Mouse (Mus musculus): ENCODE measurements around the gene Trak2. TPM values are rescaled to one million over a fixed set of nuclear protein-coding genes. Genes with fewer than 3 reads are reported as not detected.
A peak's percentile ranks its signal among the peaks of the same experiment; 100 is the strongest.
"Not testable (repeated sequence)": the region's sequence is repeated elsewhere in the genome, so short reads cannot be mapped to it uniquely, and the experiment has no call there.

Trak2 gene
- total RNA-seq, 2 experiments from 2014 or later: 167 to 173 TPM

GRCm38 (mm10) chr1:58953686-58954434 is 19.4 kb downstream of the Trak2 start:
- no peak for DNase-seq

GRCm38 (mm10) chr1:58952997-58953396 is 20.2 kb downstream of the Trak2 start:
- no peak for DNase-seq

DNA sequence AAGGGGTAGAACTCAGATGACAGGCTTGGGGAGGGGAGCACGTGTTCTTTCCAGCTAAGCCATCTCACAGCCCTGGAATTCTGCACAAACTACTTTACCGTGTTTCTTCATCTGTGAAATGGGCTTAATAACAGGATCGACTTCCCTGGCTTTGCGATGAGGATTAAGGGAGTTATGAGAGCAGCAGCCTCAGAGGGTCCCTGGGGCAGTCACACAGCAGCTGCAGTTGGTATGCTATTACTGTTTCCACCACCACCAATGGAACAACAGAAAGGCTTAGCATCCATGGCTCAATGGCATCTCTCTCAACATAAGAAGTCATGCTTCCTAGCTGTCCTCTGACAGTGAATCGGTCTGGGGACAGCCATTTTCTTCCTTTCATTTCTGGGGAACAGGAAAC is 20.7 kb downstream of the Trak2 start:
- no peak for DNase-seq

- no peak for DNase-seq
Observed at GRCm38 (mm10) chr1:58951841-58952240, 21.4 kb downstream of the Trak2 start.

DNA sequence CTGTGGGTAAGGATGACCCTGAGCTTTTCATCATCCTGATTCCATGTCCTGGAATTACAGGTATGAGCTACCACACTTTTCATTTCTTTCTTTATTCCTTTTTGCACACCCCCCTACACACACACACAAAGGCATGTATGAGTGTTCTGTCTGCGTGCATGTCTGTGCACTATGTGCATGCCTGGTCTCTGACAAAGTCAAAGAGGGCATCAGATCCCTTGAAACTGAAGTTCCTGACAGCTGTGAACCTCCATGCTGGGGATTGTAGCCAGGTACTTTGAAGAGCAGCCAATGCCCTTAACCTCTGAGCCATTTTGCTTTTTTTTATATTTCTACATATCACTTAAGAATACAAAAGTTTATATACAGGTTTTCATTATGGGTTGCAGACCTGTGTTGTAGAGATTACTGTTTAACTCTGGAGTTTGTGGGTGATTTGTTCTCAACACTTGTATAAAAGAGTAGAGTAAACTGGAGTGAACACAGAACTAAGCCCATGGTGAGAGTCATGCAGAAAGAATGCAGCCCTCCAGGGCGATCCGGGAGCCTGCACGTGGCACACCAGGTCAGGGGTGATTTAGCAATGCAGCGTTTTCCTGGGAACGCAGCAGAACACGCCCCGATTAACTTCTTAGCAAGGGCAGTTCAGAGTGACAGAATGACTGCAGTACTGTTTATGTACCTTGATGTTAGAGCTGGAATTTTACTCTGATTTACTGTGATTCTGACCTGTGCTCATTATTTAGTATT is 22.2 kb downstream of the Trak2 start:
- no peak for DNase-seq

GRCm38 (mm10) chr1:58949561-58950106 is 23.6 kb downstream of the Trak2 start:
- no peak for DNase-seq

DNA sequence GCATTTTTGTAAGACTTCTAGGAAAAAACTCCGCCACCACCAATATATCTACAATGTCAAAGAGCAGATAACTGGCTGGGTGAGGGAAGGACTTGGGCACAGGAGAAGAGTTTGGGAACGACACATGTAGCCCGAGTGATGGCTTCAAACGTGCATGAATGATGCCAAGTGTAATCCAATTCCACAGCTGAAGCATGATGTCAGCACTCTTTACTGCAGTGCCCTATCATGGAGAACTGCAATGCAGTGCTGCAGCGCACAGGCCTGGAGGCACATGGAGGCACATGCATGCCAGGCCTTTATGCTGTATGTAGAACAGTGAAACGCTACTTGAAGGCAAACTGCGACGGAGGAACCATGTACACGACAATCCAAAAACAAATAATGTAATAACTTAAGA is 26.5 kb downstream of the Trak2 start:
- DNase-seq: no peak

DNA sequence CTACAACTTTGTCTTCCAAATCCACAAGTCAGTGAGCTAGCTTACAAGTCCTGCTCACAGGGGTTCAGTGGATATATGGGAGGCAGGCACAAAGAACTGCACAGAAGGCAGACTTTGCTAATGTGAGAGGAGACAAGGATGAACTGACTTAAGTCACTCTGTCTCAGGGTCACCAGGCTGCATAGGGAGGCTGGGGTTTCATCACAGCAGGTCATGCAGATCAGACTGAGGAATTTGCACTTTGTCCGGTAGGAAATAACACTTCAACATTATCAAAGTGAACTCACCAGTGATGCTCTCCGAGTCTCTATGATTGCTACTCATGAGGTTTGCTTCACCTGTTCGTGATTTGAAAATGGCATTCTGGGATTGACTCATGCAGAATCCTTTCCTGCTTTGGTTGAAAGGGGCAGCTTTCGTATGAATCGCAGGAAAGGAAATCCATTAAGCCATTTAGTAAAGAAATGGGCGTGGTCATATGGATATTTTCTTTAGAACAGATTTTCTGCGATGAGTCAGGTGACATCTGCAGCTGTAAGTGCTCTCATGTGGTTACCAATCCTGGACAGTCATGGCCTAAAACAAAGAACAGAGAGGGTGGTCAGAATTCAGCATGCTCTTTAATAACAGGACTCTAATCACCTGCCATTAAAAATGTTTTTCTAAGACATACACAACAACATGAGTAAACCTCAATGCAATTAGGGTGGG is 27.1 kb downstream of the Trak2 start:
- DNase-seq: no peak

- no peak for DNase-seq
Observed at GRCm38 (mm10) chr1:58945523-58945922, 27.7 kb downstream of the Trak2 start.

DNA sequence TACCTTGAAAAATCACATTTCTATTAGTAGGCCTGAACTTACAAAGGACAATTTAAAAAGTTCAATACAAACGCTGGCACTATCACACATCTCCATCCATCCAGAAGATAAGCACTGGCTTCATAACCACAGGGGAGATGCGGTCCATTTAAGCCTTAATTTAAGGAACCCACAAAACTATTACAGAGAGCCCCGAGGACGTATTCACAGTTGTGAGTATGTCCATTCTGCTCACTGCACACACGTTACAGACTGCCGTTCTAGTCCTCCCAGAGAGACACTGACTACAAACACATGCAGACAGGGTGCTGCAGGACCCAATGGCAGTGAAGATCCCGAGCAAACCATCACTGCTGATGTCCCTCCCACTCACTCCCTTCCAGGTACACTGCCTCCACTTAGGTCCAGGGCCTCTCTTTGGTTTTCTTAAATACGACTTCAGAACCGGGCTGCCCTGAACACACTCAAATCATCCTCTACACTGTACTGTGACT is 35.6 kb downstream of the Trak2 start:
- no peak for DNase-seq

DNA sequence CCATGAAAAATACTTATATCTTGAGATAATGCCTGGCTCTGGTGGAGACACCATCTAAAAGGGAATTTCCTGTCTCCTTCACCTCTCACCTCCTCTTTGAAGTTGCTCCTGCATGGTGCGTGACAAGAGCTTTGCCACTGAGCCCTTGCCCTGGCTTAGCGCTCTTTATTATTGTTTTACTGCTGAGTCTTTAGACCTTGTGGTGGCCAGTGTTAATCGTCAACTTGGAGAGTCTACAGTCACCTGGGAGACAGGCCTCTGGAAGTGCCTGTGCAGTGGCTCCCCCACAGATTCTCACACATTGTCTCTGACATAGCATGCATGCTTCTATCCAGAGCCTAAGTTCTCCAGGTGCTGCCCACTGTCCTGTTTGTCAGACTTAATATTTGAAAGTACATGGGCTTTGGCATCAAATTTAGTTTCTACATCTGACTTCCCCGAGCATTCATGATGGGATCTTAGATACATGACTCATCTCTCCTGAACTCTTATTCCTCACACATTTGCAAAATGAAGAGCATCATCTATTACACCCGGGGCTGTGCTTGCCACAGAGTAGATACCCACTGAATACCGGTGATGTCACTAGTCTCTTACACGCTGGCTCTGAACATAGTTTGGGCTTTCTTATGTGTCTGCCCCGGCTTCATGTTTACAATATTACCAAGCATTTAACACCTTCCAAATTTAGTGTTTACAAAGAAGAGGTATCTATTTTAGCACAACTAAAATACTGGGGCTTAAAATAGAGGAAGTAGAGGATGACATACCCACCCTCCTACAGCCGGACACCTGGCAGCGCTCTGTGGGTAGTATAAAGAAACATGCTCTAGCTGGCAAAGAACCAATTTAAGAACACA is 36.3 kb downstream of the Trak2 start:
- no peak for DNase-seq

GRCm38 (mm10) chr1:58926664-58927063 is 46.6 kb downstream of the Trak2 start:
- DNase-seq: no peak

DNA sequence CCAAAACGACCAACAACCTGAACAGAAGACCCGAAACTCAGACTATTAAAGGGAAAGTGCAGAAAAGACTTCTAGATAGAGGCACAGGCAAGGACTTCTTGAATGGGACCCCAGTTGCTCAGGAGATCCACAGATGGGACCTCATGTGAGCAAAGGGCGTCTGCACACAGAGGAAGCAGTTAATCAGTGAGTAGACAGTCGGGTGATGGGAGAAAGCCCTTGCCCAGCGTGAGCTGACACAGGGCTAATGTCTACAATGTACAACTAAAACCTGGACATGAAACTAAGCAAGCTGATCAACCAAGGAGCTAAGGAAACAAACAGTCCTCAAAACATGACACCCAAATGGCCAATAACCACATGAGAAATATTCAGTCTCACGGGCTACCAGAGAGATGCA is 55.7 kb downstream of the Trak2 start:
- DNase-seq: no peak

DNA sequence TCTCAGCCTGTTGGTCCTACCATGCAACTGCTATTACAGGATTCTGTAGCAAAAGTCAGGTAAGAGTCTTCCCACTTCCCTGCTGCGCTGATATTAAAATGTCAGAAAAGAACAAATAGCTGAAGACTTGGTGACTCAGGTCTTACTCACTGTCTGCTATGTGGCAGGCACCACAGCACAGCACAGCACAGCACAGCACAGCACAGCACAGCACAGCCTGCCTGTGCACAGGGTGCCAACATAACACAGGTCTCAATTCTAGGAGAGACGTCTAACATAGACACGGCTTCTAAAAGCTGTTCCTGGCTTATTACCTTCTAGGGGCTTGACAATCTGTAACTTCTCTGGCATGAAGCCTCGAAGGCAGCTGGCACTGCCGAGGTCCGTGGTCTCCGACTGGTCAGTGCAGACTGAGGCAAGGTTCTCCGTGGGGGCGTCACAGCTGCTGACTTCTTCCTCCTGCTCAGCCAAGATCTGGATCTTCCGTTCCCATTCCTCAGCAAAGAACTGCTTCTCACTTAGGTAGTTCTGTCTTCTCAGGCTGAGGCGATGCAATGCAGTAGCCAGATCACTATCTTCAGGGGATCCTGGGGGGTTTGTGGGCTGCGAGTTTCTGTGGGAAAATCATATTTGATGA is 63.5 kb downstream of the Trak2 start:
- DNase-seq: peak in 1 of 2 experiments; percentile 8

DNA sequence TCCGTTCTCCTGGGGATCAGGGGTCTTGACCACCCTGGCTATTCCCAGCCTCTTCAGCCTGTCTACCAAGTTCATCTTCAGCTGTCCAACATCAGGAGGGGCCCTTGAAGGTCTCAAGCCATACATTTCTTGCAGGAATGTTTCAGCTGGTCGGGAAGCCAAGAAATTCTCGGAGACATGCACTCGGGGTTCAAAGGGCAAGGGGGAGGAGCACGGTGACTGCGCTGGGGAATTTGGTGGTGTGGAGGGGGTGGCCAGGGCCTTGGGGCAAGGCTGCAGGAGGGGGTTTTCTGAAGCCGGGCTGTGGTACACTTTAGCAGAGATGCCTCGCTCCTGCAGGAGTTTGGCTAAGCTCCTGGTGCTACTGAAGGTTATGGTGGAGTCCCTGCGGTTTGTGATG is 69.5 kb downstream of the Trak2 start:
- DNase-seq: no peak

- peak; percentile 6 to 10 for DNase-seq
Observed at GRCm38 (mm10) chr1:58897561-58897960, 75.7 kb downstream of the Trak2 start.

GRCm38 (mm10) chr1:58892386-58892785 is 80.8 kb downstream of the Trak2 start:
- DNase-seq: not testable (repeated sequence)

DNA sequence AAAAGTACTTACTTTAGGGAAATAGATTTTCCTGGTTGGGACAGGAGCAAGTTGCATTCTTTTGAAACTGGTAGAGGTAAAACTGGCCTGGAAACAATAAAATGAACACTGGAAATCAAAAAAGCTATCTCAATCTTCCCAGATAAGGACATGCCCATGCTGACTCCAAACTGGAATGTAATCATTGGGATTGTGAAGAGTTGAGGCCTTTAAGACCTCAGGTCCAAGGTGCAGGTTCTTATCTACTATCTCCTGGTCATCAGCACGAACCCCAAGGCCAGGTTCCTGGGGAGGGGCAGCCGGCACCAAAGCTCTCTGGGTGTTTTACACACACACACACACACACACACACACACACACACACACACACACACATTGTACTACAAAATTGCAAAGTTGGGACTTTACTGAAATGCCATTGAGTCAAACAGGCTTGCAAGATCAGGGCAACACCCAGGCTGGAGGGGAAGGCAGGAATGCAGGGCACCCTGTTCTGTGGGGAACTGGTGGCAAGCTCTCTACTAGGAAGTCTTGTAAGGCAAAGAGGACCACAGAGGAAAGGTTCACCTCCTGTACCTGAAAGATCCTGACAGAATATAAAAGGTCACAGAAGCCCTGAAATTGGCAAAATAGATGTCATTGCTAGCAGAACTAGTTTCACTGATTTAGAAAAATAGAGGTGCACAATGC is 81.6 kb downstream of the Trak2 start:
- DNase-seq: not testable (repeated sequence)

- DNase-seq: not testable (repeated sequence)
Observed at GRCm38 (mm10) chr1:58890697-58891290, 82.4 kb downstream of the Trak2 start.
